Mouse (Mus musculus) bone marrow macrophage, adult 2 months (primary cell): Measurements from ENCODE around the gene Hmg20b.

ENCODE experiments used
- CTCF ChIP-seq: IDR thresholded peaks from 2 replicates; pipeline ENCODE4 v1.5.1; 2012; ENCODE audit warnings: low read depth, mild to moderate bottlenecking, low read length, moderate library complexity
- POLR2A ChIP-seq: IDR thresholded peaks from 2 replicates; pipeline ENCODE4 v1.6.1; 2012; ENCODE audit warnings: mild to moderate bottlenecking, low read depth, low read length, borderline replicate concordance

DNA sequence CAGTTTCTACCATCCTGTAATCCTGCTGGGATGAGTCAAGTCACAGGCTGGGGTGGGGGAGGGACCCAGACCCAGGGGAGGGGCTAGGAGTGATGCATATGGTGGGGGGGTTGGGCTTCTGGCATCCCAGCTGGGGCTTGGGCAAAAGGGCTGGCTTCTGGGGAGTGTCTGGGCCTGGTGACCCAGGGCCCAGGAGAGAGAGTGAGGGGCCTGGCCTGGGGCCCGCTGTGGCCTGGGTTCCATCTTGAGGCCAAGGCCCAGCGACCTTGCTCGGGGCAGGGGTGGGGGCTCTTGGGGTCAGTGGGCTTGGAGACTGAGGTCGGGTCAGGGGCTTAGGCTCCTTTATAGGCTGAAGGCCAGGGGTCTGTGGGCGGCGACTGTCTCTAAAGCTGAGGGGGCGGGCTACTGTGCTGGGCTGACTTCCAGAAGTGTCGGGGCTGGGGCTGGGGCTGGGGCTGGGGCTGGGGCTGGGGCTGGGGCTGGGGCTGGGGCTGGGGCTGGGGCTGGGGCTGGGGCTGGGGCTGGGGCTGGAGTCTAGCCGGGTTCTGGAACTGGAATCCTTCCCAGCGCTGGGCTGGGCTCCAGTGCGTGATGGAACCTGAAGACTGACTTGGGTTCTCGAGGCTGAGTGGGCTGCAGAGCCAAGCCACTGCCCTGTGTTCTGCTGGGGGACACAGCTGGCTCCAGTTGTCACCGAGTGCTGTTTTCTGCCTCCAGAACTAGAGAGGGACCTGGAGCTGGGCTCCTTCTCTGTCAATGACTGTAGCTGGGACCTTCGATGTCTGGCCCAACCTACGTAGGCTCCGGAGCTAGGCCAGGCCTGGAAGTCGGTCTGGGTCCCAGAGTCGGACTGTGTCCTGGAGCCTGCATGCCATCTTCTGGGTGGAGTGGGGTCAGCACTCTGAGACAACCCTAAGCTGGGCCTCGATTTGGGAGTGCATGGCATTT, 14.6 kb downstream of the Hmg20b start:
- no peak for TF ChIP-seq CTCF
- TF ChIP-seq POLR2A = no peak
